Mouse (Mus musculus) thymus, adult 2 months (tissue): ENCODE data around the gene Tmem207.

ENCODE experiments used
- CTCF ChIP-seq: fragments of 200-500 bp; IDR thresholded peaks from 2 replicates; pipeline ENCODE4 v1.5.1; 2012; ENCODE audit warnings: mild to moderate bottlenecking, control low read depth, low read length, moderate library complexity, borderline replicate concordance; ENCODE audit not compliant: control insufficient read depth, poor library complexity, insufficient read depth; ENCODE audit errors: extremely low read depth
- POLR2A ChIP-seq: fragments of 200-500 bp; IDR thresholded peaks from 2 replicates; pipeline ENCODE4 v1.6.1; 2012; ENCODE audit warnings: mild to moderate bottlenecking, low read length, control low read depth, moderate library complexity; ENCODE audit not compliant: control insufficient read depth, poor library complexity, insufficient read depth; ENCODE audit errors: extremely low read depth

- TF ChIP-seq POLR2A (no peak), CTCF (no peak)
Measured at GRCm38 (mm10) chr16:26462835-26463234, 63.7 kb downstream of the Tmem207 start, which contains the start of gene Cldn16.
